Mouse (Mus musculus) neural tube, embryonic 10.5 days (tissue): Measurements from ENCODE around the gene Pip5kl1.

Experiments
- DNase-seq: peaks from one replicate; pipeline ENCODE4 v3.0.0-alpha.2; 2017; ENCODE audit warnings: low spot score; ENCODE audit errors: extremely low spot score

Pip5kl1 gene

GRCm38 (mm10) chr2:32582830-32583799 is 8.5 kb downstream of the Pip5kl1 start:
- peak; percentile 82 for DNase-seq

GRCm38 (mm10) chr2:32585149-32585714 is 10.6 kb downstream of the Pip5kl1 start:
- DNase-seq: no peak

DNA sequence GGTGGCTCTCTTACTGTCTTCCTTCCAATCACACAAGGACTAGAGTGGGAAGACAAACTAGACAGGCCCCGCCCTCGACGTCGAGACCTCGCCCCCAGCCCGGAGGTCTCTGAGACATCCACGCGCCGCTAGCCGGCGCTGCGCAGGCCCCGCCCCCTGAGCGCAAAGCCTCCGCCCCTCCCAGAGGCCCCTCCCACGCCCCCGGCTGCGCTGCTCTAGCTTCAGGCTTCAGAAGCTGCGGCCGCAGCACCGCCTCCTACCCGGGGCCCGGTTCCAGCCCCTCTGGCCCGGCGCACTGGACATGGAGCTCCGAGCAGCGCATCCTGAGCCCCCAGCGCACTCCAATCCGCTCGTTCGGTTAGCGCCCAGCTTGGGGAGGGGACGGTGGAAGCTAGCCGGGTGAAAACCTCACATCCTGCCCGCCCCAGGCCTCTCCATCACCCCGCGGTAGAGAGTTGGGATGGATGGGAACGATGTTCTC is 12.3 kb downstream of the Pip5kl1 start, which contains the start of gene St6galnac4:
St6galnac4 (plus strand) TSS at position 225 of the 481 bp plus-strand sequence.
- peak; percentile 93 for DNase-seq

- no peak for DNase-seq
These were observed 13.2 kb downstream of the Pip5kl1 start for GRCm38 (mm10) chr2:32587731-32588321.

GRCm38 (mm10) chr2:32589213-32589795 is 14.7 kb downstream of the Pip5kl1 start:
- DNase-seq: no peak

GRCm38 (mm10) chr2:32590224-32590623 is 15.6 kb downstream of the Pip5kl1 start:
- DNase-seq: no peak

DNA sequence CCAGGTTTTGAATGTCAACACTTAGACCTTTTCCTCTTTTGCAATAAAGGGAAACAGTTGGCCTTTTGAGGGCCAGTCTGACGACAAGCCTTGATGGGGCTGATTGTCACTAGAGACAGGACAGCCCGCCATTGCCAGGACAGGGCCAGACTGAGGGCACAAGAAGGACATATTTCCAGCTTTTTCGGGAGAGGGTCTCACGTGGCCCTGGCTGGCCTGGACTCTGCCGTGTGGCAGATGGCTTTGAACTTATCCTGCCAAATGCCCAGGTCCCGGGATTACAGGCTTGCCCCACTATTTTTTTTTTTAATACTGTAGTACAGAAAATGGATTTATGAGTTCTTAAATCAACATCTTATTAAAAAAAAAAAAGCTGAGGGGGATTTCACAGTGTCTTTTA is 16.7 kb downstream of the Pip5kl1 start:
- no peak for DNase-seq

- DNase-seq: no peak
These were observed 22.1 kb downstream of the Pip5kl1 start for GRCm38 (mm10) chr2:32596725-32597124.

- no peak for DNase-seq
These were observed 22.7 kb downstream of the Pip5kl1 start for GRCm38 (mm10) chr2:32597248-32597647.

DNA sequence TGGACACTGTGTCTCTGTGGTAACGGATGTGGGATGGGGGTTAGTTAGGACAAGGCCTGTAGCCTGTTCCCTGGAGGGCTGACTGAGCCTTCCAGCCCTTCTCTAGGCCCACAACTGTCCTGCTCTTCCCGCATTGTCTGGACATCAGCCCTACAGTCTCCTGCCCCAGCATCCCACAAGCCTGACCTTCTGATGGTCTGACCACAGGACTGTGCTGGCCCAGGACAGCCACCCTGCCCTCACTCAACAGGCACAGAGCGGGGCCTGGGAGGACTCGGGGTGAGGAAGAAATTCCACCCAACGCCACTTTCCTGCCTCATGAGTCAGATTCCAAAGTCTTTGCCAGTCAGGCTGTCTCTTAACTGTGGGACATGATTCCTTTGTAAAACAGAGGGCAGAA is 23.1 kb downstream of the Pip5kl1 start:
- DNase-seq: no peak

DNA sequence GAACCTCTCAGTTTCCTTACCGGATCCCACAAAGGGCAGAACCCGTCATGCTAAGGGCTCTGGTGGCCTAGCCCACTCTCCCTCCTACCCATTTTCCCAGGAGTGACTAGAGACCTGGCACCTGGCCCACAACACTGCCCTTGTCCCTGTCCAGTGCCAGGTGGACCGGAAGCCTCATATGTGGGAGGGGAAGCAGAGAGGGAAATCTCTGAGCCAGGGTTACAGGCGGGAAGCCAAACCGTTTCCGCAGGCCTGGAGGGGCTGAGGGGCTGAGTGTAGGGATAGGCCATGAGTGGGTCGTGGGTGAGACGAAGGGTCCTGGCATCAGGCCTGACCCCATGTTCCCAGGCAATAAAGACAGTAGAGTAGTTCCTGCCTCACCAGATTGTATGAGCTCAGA is 23.9 kb downstream of the Pip5kl1 start:
- no peak for DNase-seq

DNA sequence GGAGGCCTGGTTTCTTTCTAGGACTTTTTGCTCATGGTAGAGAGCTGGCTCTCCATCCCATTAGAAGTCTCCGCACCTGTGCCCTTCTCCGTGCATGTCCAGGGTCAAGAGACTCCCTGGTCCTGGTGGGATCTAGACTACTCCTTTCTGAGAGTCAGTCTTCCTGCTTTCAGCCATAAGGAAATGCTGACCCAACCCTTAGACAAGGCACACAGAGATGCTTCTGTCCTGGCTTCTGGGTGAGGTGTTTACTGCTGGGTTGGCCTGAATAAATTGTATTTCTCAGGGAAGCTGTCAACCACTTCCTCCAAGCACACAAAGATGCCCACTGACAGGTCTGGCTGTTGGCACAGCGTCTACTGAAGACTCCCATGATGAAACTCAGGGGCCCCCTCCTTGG is 24.8 kb downstream of the Pip5kl1 start, which contains the start of gene St6galnac6:
St6galnac6 (plus strand) TSS at position 301 of the 400 bp plus-strand sequence.
- no peak for DNase-seq

DNA sequence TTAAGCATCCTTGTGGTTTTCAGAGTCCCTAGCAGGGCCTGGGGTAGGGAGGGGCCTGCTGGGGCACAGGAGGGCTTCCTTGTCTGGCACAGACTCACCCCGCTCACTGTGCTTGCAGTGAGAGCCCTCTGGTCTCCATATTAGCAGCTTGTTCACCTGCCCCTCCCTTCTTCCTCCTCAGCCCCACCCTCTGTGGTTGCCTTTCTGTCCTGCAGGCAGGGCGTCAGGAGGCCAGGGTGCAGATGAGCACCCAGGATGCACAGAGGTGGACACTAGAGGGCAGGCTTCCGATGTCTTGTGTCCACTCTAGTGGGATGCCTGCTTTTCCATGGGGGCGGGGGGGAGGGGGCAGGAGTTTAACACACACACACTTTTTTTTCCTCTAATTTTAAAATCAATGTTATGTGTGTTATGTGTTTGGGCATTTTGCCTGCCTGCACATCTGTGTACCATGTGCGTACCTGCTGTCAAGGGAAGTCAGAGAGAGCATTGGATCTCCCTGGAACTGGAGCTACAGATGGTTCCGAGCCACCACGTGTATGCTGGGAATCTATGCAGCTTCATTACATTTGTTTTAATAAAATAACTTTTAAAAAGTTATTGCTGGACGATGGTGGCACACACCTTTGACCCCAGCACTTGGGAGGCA is 26.9 kb downstream of the Pip5kl1 start:
- DNase-seq: no peak

DNA sequence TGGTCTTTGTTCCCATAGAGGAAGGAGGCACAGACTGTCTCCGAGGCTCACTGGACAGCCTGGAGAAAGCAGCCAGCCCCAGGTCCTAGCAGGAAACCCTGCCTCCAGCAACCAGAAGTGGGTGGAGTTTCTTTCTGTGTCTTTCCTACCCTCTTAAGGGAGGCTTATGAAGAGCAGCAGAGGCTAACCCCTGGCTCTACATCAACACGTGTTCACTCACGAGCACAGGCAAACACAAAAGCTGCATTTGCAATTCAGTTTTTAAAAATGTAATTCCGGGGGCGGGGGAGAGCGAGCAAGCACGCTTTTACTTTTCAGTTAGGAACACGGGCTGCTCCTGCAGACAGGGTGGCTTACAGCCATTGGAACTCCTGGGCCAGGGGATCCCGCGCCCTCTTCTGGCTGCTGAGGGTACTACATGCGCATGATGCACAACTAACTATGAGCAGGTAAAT is 28.0 kb downstream of the Pip5kl1 start:
- DNase-seq: peak; percentile 92

DNA sequence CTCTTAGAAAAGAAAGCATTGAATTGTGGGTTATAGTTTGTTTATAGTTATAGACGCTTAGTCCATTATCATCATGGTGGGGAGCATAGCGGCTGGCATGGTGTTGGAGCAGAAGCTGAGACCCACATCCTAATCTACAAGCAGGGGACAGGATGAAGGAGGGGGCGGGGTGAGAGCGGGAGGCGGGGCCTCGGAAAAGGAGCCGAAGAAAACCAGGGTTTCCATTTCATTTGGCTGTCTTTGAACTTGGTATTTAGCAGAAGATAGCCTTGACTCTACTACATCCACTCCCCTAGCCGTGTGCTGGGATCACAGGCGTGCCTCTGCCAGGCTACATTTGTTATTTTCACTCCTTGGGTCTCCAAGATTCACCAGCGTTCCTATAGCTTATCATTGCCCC is 30.0 kb downstream of the Pip5kl1 start:
- DNase-seq: no peak

DNA sequence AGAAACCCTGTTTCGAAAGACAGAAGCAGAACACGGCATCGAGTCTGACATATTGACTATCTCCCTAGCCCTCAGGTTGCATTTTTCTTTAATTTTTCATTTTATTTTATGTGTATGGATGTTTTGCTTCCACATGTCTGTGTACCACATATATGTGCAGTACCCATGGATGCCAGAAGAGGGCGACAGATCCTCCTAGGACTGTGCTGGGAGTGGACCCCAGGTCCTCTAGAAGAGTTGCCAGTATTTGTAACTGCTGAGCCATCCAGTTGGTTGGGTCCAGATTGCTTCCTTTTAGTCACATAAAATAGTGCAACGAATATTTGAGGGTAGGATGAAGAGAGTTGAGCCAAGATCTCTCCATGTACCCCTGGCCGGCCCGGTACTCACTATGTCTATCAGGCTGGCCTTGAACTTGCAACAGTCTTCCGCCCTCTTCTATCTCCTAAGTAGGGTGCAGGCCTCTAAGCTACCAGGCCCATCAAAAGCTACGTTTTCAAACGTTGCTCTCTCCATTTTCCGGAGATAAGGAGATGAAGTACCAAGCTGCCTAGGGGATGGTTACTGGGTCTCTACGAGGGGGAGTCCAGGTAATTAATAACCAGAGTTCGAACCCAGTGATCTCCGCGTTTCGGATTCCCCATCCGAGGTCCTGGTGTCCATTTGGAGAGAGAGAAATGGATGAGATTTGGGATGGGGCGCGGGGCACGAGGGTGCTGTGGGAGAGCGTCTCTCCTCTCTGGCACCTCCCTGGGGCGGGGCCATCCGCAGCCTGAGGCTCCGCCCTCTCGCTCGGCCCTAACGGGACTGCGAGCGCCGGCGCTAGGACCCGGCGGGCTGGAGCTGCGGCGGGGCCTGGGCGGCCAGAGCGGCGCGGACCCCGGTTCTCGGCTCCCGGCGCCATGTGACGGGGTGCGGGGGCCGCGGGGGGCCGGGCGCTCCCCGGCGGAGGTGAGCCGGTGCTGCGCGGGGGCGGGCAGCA is 31.9 kb downstream of the Pip5kl1 start:
- DNase-seq: peak; percentile 83

DNA sequence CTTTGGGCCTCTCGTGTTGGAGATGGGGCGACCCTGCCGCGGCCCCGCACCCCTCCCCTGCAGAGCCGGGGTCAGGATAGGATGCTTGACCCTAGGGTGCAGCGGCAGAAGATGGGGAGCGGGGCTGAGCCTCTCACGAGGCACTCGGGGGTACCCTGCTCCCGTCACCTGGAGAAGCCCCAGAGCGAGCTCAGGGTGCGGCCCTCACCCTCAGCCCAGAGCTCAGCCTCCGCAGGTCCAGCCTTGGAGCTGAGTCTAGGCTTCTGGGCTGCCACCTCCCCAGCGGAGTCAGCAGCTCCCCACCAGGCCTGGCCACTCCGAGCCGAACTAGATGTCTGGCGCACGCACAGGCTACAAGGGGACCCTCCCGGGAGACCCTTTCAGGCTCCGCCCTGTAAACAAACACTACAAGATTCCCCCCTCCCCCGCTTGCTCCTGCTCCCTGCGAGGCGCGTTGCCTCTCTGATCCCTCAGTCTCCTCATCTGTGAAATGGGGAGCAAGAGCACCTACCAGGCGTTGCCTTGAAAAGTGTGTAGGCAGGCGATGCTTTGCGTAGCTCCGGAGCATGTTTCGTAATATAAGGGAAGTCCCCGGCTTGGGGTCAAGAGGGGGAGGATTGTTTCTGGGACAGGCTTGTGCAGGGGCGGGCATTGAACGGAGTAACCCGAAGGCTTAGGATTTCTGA is 32.8 kb downstream of the Pip5kl1 start:
- DNase-seq: peak; percentile 63

DNA sequence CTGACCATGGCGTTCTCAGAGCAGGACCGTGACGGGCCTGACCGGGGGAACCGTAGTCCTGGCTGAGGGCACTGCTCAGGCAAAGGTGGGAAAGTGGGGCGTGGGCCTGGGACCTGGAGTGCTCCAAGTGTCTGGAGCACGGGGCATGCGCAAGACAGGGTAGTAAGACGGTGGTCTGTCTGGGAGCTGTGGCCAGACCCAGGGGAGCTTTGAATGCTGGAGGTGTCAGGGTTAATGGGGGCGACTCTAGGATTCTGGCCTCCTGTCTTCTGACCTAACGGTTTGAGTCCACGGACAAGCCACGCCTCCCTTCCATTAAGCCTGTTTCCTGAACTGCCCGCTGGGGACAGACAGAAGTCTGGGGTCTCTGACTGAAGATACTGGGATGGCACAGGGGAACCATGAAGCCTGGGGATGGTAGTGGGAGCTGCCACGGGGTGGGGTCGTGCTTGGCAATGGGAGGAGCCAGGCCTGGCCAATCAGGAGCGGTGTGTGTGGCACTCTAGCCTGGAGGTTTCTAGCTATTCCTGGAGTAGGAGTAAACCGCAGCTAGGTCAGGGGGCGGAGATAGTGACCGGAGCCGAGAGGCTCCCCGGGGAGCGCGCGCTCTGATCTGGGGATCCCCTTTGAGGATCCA is 33.7 kb downstream of the Pip5kl1 start:
- peak; percentile 72 for DNase-seq
